In the genomic region with DNA sequence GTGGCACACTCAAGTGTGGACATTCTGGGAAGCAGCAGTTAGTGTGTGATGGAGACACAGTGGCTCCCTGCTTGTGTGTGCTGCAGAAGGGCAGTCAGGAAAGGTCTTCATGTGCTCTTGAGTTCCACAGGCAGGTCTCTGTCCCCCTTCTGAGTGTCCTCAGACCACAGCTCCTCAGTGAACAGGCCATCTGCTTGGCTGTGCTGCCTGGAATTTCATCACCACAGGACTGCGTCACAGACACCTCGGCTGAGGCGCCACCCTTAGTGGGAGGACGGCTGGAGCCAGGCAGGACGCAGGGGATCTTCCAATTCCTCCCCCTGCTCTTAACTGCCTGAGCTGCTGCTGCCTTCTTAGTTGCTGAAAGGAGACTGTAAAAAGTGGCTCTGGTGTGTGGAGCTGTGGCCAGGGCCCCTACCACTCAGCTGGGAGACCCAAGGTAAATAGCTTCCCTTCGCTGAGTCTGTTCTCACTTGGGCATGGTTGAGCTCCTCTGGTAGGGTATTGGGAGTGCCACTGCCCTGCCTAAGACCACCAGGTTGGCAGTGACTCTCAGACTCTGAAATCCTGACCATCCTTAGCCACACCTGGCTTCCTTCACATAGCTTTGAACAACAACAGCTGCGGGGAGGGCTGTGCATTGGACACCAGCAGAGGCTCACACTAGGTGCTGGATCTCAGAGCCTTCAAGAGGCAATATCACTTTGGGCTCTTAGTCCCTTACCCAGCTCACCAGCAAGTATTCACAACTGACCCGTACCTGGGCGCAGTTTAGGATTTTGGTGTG, we compare ENCODE assay signal across 9 mouse cellular contexts. TPM values are rescaled to one million over a fixed set of nuclear protein-coding genes. Genes with fewer than 3 reads are reported as not detected.
DNase-seq lines count a peak whose midpoint lies in the region; ATAC-seq and TF ChIP-seq lines count a peak whose summit lies in the region.
"Had no signal": no experiment of that assay in that cellular context is flagged by ENCODE, and none has a peak within 500 bp of the region (broad histone marks: within the 10 kb centered on the region; RNA-seq: fewer than 3 reads in every experiment).

No protein-coding gene starts in this region.

- peaks cover 31% of the 10 kb centered on the region for H3K4me1 ChIP-seq in stomach, embryonic 14.5 days (ENCODE audit: control insufficient read depth, insufficient read depth, low read length)

- no peak for TF ChIP-seq CTCF in layer of hippocampus, adult 2 months (conservative IDR thresholded peaks at IDR 0.05)
- no peak for TF ChIP-seq CTCF in left cerebral cortex, adult 2 months (IDR thresholded peaks at IDR 0.05)

- peak overlapping the region; percentile 93 for H3K27ac ChIP-seq in layer of hippocampus, adult 2 months
- peak overlapping the region; percentile 87 for H3K27ac ChIP-seq in left cerebral cortex, adult 2 months
- H3K27ac ChIP-seq in stomach, embryonic 14.5 days (ENCODE audit: low read length), result 0 out of 2 replicates have a peak overlapping the region, but pooled peaks have one; percentile 4

- intact Hi-C loops in left cerebral cortex, adult 2 months (cut with DNase I), result no loop called here

- WGBS in stomach, embryonic 14.5 days, result 66% methylated on average over 9 of the region's 9 CpGs

- DNase-seq in layer of hippocampus, adult 2 months (ENCODE audit: low spot score in 2 of 2), result peak; percentile 51 to 72
- DNase-seq in layer of hippocampus, adult 9-10 months (ENCODE audit: low spot score), result no peak
- peak; percentile 76 to 79 for DNase-seq in heart, adult 9 months (ENCODE audit: low spot score in 2 of 2)
- peak; percentile 52 to 77 for DNase-seq in left cerebral cortex, adult 2 months (ENCODE audit: extremely low spot score in 1 of 2, low spot score in 2 of 2)
- DNase-seq in lung, postnatal 25 days (ENCODE audit: low spot score), result peak; percentile 73
- DNase-seq in embryo, embryonic 11 days, result no peak

- H3K4me3 ChIP-seq in layer of hippocampus, adult 2 months, result 0 out of 2 replicates have a peak overlapping the region, but pooled peaks have one; percentile 4
- peak overlapping the region; percentile 19; the same call in 1 of the 2 replicates for H3K4me3 ChIP-seq in left cerebral cortex, adult 2 months
- H3K4me3 ChIP-seq in stomach, embryonic 14.5 days (ENCODE audit: low read depth, low read length), result no peak overlapping the region

- H3K9ac ChIP-seq in stomach, embryonic 14.5 days (replicated peaks; ENCODE audit: low read depth, low read length), result no peak overlapping the region

- H3K27me3 ChIP-seq in stomach, embryonic 14.5 days (ENCODE audit: control insufficient read depth, insufficient read depth, low read length), result no peaks in the 10 kb centered on the region

- no peaks in the 10 kb centered on the region for H3K9me3 ChIP-seq in stomach, embryonic 14.5 days (ENCODE audit: control insufficient read depth, low read depth, low read length)

- no peak overlapping the region for H3K4me2 ChIP-seq in stomach, embryonic 14.5 days (replicated peaks; ENCODE audit: low read depth, low read length)

- ATAC-seq in common myeloid progenitor, adult 5-6 weeks (replicated peaks; ENCODE audit: low read depth, poor library complexity, severe bottlenecking), result 0 out of 2 replicates have a peak, but pooled peaks have one; percentile 5
- no peak for ATAC-seq in stomach, embryonic 14.5 days (ENCODE audit: insufficient number of reproducible peaks, insufficient read depth, low FRiP score, low read depth)

- H3K36me3 ChIP-seq in stomach, embryonic 14.5 days (ENCODE audit: control insufficient read depth, insufficient read depth, low read length), result peaks cover 22% of the 10 kb centered on the region

RNA-seq across cellular contexts. Expression of gene Akt2, which starts 14.3 kb away (rescaled TPM):
- 10 to 100 TPM; 87.0 to 99.1 TPM for total RNA-seq in layer of hippocampus, adult 2 months (2021)
- 43.7 and 49.5 TPM in 2 replicates for total RNA-seq in common myeloid progenitor, adult 5-6 weeks (2017)
- 100 to 1,000 TPM; 115 to 116 TPM for total RNA-seq in left cerebral cortex, adult 2 months (2021)
- polyA plus RNA-seq in stomach, embryonic 14.5 days (2014; fragmentation: Nextera tagmentation; extraction: Ambion mirVana), result 88.8 and 91.5 TPM in 2 replicates

RNA-seq across cellular contexts. Expression of gene Ttc9b, which starts 48.0 kb away (rescaled TPM):
- 10 to 100 TPM; 42.6 to 47.5 TPM for total RNA-seq in layer of hippocampus, adult 2 months (2021)
- total RNA-seq in common myeloid progenitor, adult 5-6 weeks (2017), result 0.29 TPM in 1 of 2 replicates, not detected in the other
- 100 to 1,000 TPM in 1 of 2 experiments, 10 to 100 TPM in 1; 99.1 to 101 TPM for total RNA-seq in left cerebral cortex, adult 2 months (2021)
- polyA plus RNA-seq in stomach, embryonic 14.5 days (2014; fragmentation: Nextera tagmentation; extraction: Ambion mirVana), result 2.6 and 3.7 TPM in 2 replicates
- total RNA-seq: neutrophil, adult 5-6 weeks had no signal

RNA-seq across cellular contexts. Expression of gene 2310022A10Rik, which starts 52.7 kb away (rescaled TPM):
- total RNA-seq in layer of hippocampus, adult 2 months (2021), result 10 to 100 TPM; 25.5 to 25.6 TPM
- 15.0 and 18.0 TPM in 2 replicates for total RNA-seq in common myeloid progenitor, adult 5-6 weeks (2017)
- 10 to 100 TPM; 25.9 to 27.1 TPM for total RNA-seq in left cerebral cortex, adult 2 months (2021)
- polyA plus RNA-seq in stomach, embryonic 14.5 days (2014; fragmentation: Nextera tagmentation; extraction: Ambion mirVana), result 17.6 and 18.4 TPM in 2 replicates

RNA-seq across cellular contexts. Expression of gene Pld3, which starts 52.7 kb away (rescaled TPM):
- 100 to 1,000 TPM; 573 to 583 TPM for total RNA-seq in layer of hippocampus, adult 2 months (2021)
- total RNA-seq in common myeloid progenitor, adult 5-6 weeks (2017), result 5.5 and 6.0 TPM in 2 replicates
- total RNA-seq in left cerebral cortex, adult 2 months (2021), result 100 to 1,000 TPM; 746 to 788 TPM
- polyA plus RNA-seq in stomach, embryonic 14.5 days (2014; fragmentation: Nextera tagmentation; extraction: Ambion mirVana), result 75.6 and 78.7 TPM in 2 replicates

Comparison
In these comparisons a context has a peak if more than half of its experiments do, and no peak if none do; other contexts are left out.
1. DNase-seq: peak in layer of hippocampus, adult 2 months (2 of 2), heart, adult 9 months (2 of 2), left cerebral cortex, adult 2 months (2 of 2) and lung, postnatal 25 days (single experiment); none in layer of hippocampus, adult 9-10 months (single experiment) and embryo, embryonic 11 days (single experiment).
2. H3K27ac ChIP-seq: peak in every context shown above with its lines; median percentile 93 in layer of hippocampus, adult 2 months; 87 in left cerebral cortex, adult 2 months; 4 in stomach, embryonic 14.5 days.
3. RNA of gene Ttc9b, which starts 48.0 kb away (total RNA-seq): 99.1 to 101 TPM in left cerebral cortex, adult 2 months and 42.6 to 47.5 TPM in layer of hippocampus, adult 2 months; 0.29 TPM in common myeloid progenitor, adult 5-6 weeks; every median in the first group is over 10 times any median in the second.